Mouse (Mus musculus): ENCODE data around the gene Tssc4. TPM values are rescaled to one million over a fixed set of nuclear protein-coding genes. Genes with fewer than 3 reads are reported as not detected.

Gene Tssc4
- polyA plus RNA-seq, 1 experiment from 2014 or later = 100 TPM

- Histone ChIP-seq H3K4me3 (ENCODE audit: low read length) (peak overlapping the region; percentile 94), H3K36me3 (ENCODE audit: control insufficient read depth, insufficient read depth, low read length) (0 out of 2 replicates have a peak, but pooled peaks cover 2% of the 10 kb centered on the region), H3K27ac (ENCODE audit: low read length) (peak overlapping the region; percentile 92), H3K9ac (ENCODE audit: low read length) (peak overlapping the region; percentile 90), H3K27me3 (ENCODE audit: control insufficient read depth, insufficient read depth, low read depth, low read length) (no peaks in the 10 kb centered on the region), H3K4me2 (ENCODE audit: low read depth, low read length) (peak overlapping the region; percentile 81), H3K4me1 (replicated peaks; ENCODE audit: control insufficient read depth, insufficient read depth, low read length) (peaks cover 44% of the 10 kb centered on the region), H3K9me3 (ENCODE audit: control insufficient read depth, low read length) (no peaks in the 10 kb centered on the region)
- peak; percentile 65 for ATAC-seq (ENCODE audit: low read depth)
- WGBS = 1% methylated on average over 45 of the region's 46 CpGs
Observed at GRCm38 (mm10) chr7:143053008-143053899, 15.8 kb upstream of the Tssc4 start.

- Histone ChIP-seq H3K4me1 (replicated peaks; ENCODE audit: control insufficient read depth, insufficient read depth, low read length) (peaks cover 52% of the 10 kb centered on the region), H3K36me3 (ENCODE audit: control insufficient read depth, insufficient read depth, low read length) (0 out of 2 replicates have a peak, but pooled peaks cover 2% of the 10 kb centered on the region), H3K27ac (ENCODE audit: low read length) (peak overlapping the region; percentile 92), H3K9ac (ENCODE audit: low read length) (peak overlapping the region; percentile 90), H3K4me3 (ENCODE audit: low read length) (peak overlapping the region; percentile 94), H3K4me2 (ENCODE audit: low read depth, low read length) (peak overlapping the region; percentile 81), H3K9me3 (ENCODE audit: control insufficient read depth, low read length) (no peaks in the 10 kb centered on the region), H3K27me3 (ENCODE audit: control insufficient read depth, insufficient read depth, low read depth, low read length) (no peaks in the 10 kb centered on the region)
- 17% methylated on average over 11 of the region's 11 CpGs for WGBS
- peak; percentile 15 for ATAC-seq (ENCODE audit: low read depth)
Observed at GRCm38 (mm10) chr7:143053961-143054611, 15.0 kb upstream of the Tssc4 start.

- peak overlapping the region; percentile 90 for H3K9ac ChIP-seq (ENCODE audit: low read length)
- peaks cover 56% of the 10 kb centered on the region for H3K4me1 ChIP-seq (replicated peaks; ENCODE audit: control insufficient read depth, insufficient read depth, low read length)
- no peaks in the 10 kb centered on the region for H3K27me3 ChIP-seq (ENCODE audit: control insufficient read depth, insufficient read depth, low read depth, low read length)
- H3K27ac ChIP-seq (ENCODE audit: low read length) = peak overlapping the region; percentile 59
- H3K4me3 ChIP-seq (ENCODE audit: low read length) = peak overlapping the region; percentile 94
- no peak for ATAC-seq (ENCODE audit: low read depth)
- WGBS = 27% methylated on average over 3 of the region's 3 CpGs
- H3K36me3 ChIP-seq (ENCODE audit: control insufficient read depth, insufficient read depth, low read length) = 0 out of 2 replicates have a peak, but pooled peaks cover 2% of the 10 kb centered on the region
- peak overlapping the region; percentile 81 for H3K4me2 ChIP-seq (ENCODE audit: low read depth, low read length)
- H3K9me3 ChIP-seq (ENCODE audit: control insufficient read depth, low read length) = no peaks in the 10 kb centered on the region
Observed at GRCm38 (mm10) chr7:143054612-143054965, 14.5 kb upstream of the Tssc4 start.

GRCm38 (mm10) chr7:143055001-143055400 is 14.0 kb upstream of the Tssc4 start:
- Histone ChIP-seq H3K36me3 (ENCODE audit: control insufficient read depth, insufficient read depth, low read length) (0 out of 2 replicates have a peak, but pooled peaks cover 2% of the 10 kb centered on the region), H3K9me3 (ENCODE audit: control insufficient read depth, low read length) (no peaks in the 10 kb centered on the region), H3K4me3 (ENCODE audit: low read length) (peak overlapping the region; percentile 94), H3K4me1 (replicated peaks; ENCODE audit: control insufficient read depth, insufficient read depth, low read length) (peaks cover 58% of the 10 kb centered on the region), H3K9ac (ENCODE audit: low read length) (peak overlapping the region; percentile 90), H3K27me3 (ENCODE audit: control insufficient read depth, insufficient read depth, low read depth, low read length) (no peaks in the 10 kb centered on the region), H3K4me2 (ENCODE audit: low read depth, low read length) (peak overlapping the region; percentile 81), H3K27ac (ENCODE audit: low read length) (peak overlapping the region; percentile 59)
- no peak for ATAC-seq (ENCODE audit: low read depth)
- 58% methylated on average over 3 of the region's 3 CpGs for WGBS

- peaks cover 61% of the 10 kb centered on the region for H3K4me1 ChIP-seq (replicated peaks; ENCODE audit: control insufficient read depth, insufficient read depth, low read length)
- H3K36me3 ChIP-seq (ENCODE audit: control insufficient read depth, insufficient read depth, low read length) = 0 out of 2 replicates have a peak, but pooled peaks cover 2% of the 10 kb centered on the region
- peak overlapping the region; percentile 94 for H3K4me3 ChIP-seq (ENCODE audit: low read length)
- H3K4me2 ChIP-seq (ENCODE audit: low read depth, low read length) = peak overlapping the region; percentile 81
- peak overlapping the region; percentile 59 for H3K27ac ChIP-seq (ENCODE audit: low read length)
- peak overlapping the region; percentile 90 for H3K9ac ChIP-seq (ENCODE audit: low read length)
- 57% methylated on average over 11 of the region's 11 CpGs for WGBS
- no peaks in the 10 kb centered on the region for H3K9me3 ChIP-seq (ENCODE audit: control insufficient read depth, low read length)
- ATAC-seq (ENCODE audit: low read depth) = no peak
- H3K27me3 ChIP-seq (ENCODE audit: control insufficient read depth, insufficient read depth, low read depth, low read length) = no peaks in the 10 kb centered on the region
Observed at GRCm38 (mm10) chr7:143055499-143056186, 13.4 kb upstream of the Tssc4 start.

- no peak overlapping the region for H3K27ac ChIP-seq (ENCODE audit: low read length)
- 76% methylated on average over 5 of the region's 5 CpGs for WGBS
- no peak for ATAC-seq (ENCODE audit: low read depth)
- H3K4me1 ChIP-seq (replicated peaks; ENCODE audit: control insufficient read depth, insufficient read depth, low read length) = peaks cover 59% of the 10 kb centered on the region
- H3K9me3 ChIP-seq (ENCODE audit: control insufficient read depth, low read length) = no peaks in the 10 kb centered on the region
- no peak overlapping the region for H3K4me2 ChIP-seq (ENCODE audit: low read depth, low read length)
- peaks cover 8% of the 10 kb centered on the region for H3K36me3 ChIP-seq (ENCODE audit: control insufficient read depth, insufficient read depth, low read length)
- no peak overlapping the region for H3K4me3 ChIP-seq (ENCODE audit: low read length)
- peak overlapping the region; percentile 44; the same call in 1 of the 2 replicates for H3K9ac ChIP-seq (ENCODE audit: low read length)
- H3K27me3 ChIP-seq (ENCODE audit: control insufficient read depth, insufficient read depth, low read depth, low read length) = no peaks in the 10 kb centered on the region
Observed at GRCm38 (mm10) chr7:143057023-143057422, 12.0 kb upstream of the Tssc4 start.

- Histone ChIP-seq H3K9ac (ENCODE audit: low read length) (peak overlapping the region; percentile 38), H3K36me3 (ENCODE audit: control insufficient read depth, insufficient read depth, low read length) (peaks cover 14% of the 10 kb centered on the region), H3K27ac (ENCODE audit: low read length) (peak overlapping the region; percentile 84), H3K9me3 (ENCODE audit: control insufficient read depth, low read length) (no peaks in the 10 kb centered on the region), H3K27me3 (ENCODE audit: control insufficient read depth, insufficient read depth, low read depth, low read length) (no peaks in the 10 kb centered on the region), H3K4me3 (ENCODE audit: low read length) (no peak overlapping the region), H3K4me1 (replicated peaks; ENCODE audit: control insufficient read depth, insufficient read depth, low read length) (peaks cover 59% of the 10 kb centered on the region), H3K4me2 (ENCODE audit: low read depth, low read length) (peak overlapping the region; percentile 28)
- WGBS = 28% methylated on average over 9 of the region's 9 CpGs
- ATAC-seq (ENCODE audit: low read depth) = no peak
Observed at GRCm38 (mm10) chr7:143057667-143058220, 11.3 kb upstream of the Tssc4 start.

- Histone ChIP-seq H3K4me2 (ENCODE audit: low read depth, low read length) (peak overlapping the region; percentile 28), H3K9me3 (ENCODE audit: control insufficient read depth, low read length) (no peaks in the 10 kb centered on the region), H3K36me3 (ENCODE audit: control insufficient read depth, insufficient read depth, low read length) (peaks cover 19% of the 10 kb centered on the region), H3K27me3 (ENCODE audit: control insufficient read depth, insufficient read depth, low read depth, low read length) (no peaks in the 10 kb centered on the region), H3K27ac (ENCODE audit: low read length) (peak overlapping the region; percentile 84), H3K4me1 (replicated peaks; ENCODE audit: control insufficient read depth, insufficient read depth, low read length) (peaks cover 59% of the 10 kb centered on the region), H3K9ac (ENCODE audit: low read length) (peak overlapping the region; percentile 38), H3K4me3 (ENCODE audit: low read length) (no peak overlapping the region)
- ATAC-seq (ENCODE audit: low read depth) = peak; percentile 44
- 53% methylated on average over 5 of the region's 5 CpGs for WGBS
Observed at GRCm38 (mm10) chr7:143058221-143058697, 10.8 kb upstream of the Tssc4 start.

Data from lung, embryonic 16.5 days (tissue).